ENCODE assay signal across 34 mouse cellular contexts in genomic region chr4:94173096-94173495, GRCm38 (mm10).
"Had no signal": no experiment of that assay in that cellular context is flagged by ENCODE, and none has a peak within 500 bp of the region (broad histone marks: within the 10 kb centered on the region; RNA-seq: fewer than 3 reads in every experiment).

No protein-coding gene starts in this region.

- H3K9me3 ChIP-seq: heart, embryonic 12.5 days; heart, embryonic 13.5 days; heart, embryonic 15.5 days; hindbrain, embryonic 10.5 days; hindbrain, embryonic 12.5 days; hindbrain, embryonic 13.5 days; hindbrain, embryonic 15.5 days; kidney, embryonic 15.5 days had no signal

- H3K27me3 ChIP-seq: heart, embryonic 12.5 days; heart, embryonic 13.5 days; heart, embryonic 15.5 days; hindbrain, embryonic 12.5 days; hindbrain, embryonic 13.5 days; hindbrain, embryonic 15.5 days; kidney, embryonic 15.5 days had no signal

- H3K9ac ChIP-seq: heart, embryonic 12.5 days; heart, embryonic 13.5 days; heart, embryonic 15.5 days; hindbrain, embryonic 12.5 days; hindbrain, embryonic 13.5 days; hindbrain, embryonic 14.5 days; hindbrain, embryonic 15.5 days; kidney, embryonic 15.5 days had no signal

- DNase-seq: heart, postnatal 10 days; heart, postnatal 14 days; heart, postnatal 36 days; heart, postnatal 4 days; kidney, adult 11 months; kidney, adult 18-20 months; kidney, adult 2 months; kidney, adult 8-10 months; kidney, adult 9 months; kidney, postnatal 10 days; kidney, postnatal 14 days; kidney, postnatal 25 days; kidney, postnatal 36 days; kidney, postnatal 4 days; layer of hippocampus, adult 9-11 months; layer of hippocampus, postnatal 36 days had no signal

- H3K36me3 ChIP-seq: heart, embryonic 12.5 days; heart, embryonic 13.5 days; heart, embryonic 15.5 days; hindbrain, embryonic 10.5 days; hindbrain, embryonic 12.5 days; hindbrain, embryonic 13.5 days; hindbrain, embryonic 15.5 days; kidney, embryonic 15.5 days had no signal

- ATAC-seq: hindbrain, embryonic 16.5 days; hindbrain, postnatal 0 days; inflammation-experienced regulatory T-cells, adult 6 months; intestine, embryonic 16.5 days; intestine, postnatal 0 days had no signal

- H3K4me2 ChIP-seq: heart, embryonic 11.5 days; heart, embryonic 12.5 days; heart, embryonic 13.5 days; heart, embryonic 15.5 days; hindbrain, embryonic 12.5 days; hindbrain, embryonic 13.5 days; hindbrain, embryonic 14.5 days; hindbrain, embryonic 15.5 days; kidney, embryonic 15.5 days had no signal

- H3K4me1 ChIP-seq: heart, embryonic 12.5 days; heart, embryonic 13.5 days; heart, embryonic 15.5 days; hindbrain, embryonic 10.5 days; hindbrain, embryonic 12.5 days; hindbrain, embryonic 13.5 days; hindbrain, embryonic 15.5 days; kidney, embryonic 15.5 days had no signal

- H3K4me3 ChIP-seq: heart, embryonic 12.5 days; heart, embryonic 13.5 days; heart, embryonic 15.5 days; hindbrain, embryonic 10.5 days; hindbrain, embryonic 12.5 days; hindbrain, embryonic 13.5 days; hindbrain, embryonic 15.5 days; kidney, embryonic 15.5 days; layer of hippocampus, adult 2 months; left cerebral cortex, adult 2 months had no signal

- H3K27ac ChIP-seq: heart, embryonic 13.5 days; heart, embryonic 15.5 days; hindbrain, embryonic 10.5 days; hindbrain, embryonic 12.5 days; hindbrain, embryonic 13.5 days; hindbrain, embryonic 14.5 days; hindbrain, embryonic 15.5 days; hindbrain, postnatal 0 days; kidney, embryonic 15.5 days; kidney, postnatal 0 days; layer of hippocampus, adult 2 months; left cerebral cortex, adult 2 months had no signal
